Mouse (Mus musculus): Measurements from ENCODE around the gene Ces3a. TPM values are rescaled to one million over a fixed set of nuclear protein-coding genes. Genes with fewer than 3 reads are reported as not detected.

Ces3a gene
- total RNA-seq (2023): not detected

GRCm38 (mm10) chr8:105048371-105048854, at the start of gene Ces3a:
TSS of gene Ces3a (plus strand) at chr8:105048601.

GRCm38 (mm10) chr8:105000586-105000985, 47.8 kb upstream of the Ces3a start, which contains the start of gene Ces2h:
TSS of gene Ces2h (plus strand) at chr8:105000853.

DNA sequence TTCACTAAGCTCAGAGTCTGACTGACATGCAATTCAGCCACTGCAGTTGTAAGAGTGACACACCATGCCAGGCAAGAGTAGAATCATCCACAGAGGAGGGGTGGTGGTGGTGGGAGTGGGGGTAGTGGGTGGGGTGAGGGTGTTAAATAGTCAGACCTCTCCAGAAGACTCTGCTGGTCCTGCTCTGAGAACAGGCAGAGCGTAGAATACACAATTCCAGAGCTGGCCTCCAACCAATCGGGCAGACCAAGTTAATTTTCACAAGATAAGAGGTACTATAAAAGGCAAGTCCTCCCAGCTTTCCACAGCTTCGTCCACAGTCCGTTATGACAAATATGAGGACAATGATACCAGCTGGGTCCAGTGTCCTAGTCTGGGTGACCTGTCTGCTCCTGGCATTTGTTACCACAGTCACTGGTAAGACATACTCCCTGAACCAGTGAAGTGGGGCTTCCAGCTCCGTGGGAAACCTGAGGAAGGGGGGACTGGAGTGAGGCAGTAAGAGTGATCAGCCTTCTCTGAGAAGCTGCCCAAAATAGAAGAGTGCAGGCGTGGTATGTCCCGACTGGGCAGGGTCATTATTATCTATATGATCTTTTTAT, 35.1 kb downstream of the Ces3a start, which contains the start of gene Ces3b:
TSS of gene Ces3b (plus strand) at position 305 of the 602 bp plus-strand sequence.

Other genes starting within 250 kb of the Ces3a start
- gene Ces2b, start 217.0 kb upstream of the Ces3a start, total RNA-seq (2023): not detected
- 0.38 TPM for gene Ces2c, start 201.5 kb upstream of the Ces3a start, total RNA-seq (2023)
- not detected for gene Ces2e, start 122.3 kb upstream of the Ces3a start, total RNA-seq (2023)
- gene Ces2f, start 101.2 kb upstream of the Ces3a start, total RNA-seq (2023): not detected
- 0.65 TPM for gene Ces2g, start 86.9 kb upstream of the Ces3a start, total RNA-seq (2023)
- not detected for gene Ces2h, start 47.7 kb upstream of the Ces3a start, total RNA-seq (2023)
- not detected for gene Ces3b, start 35.2 kb downstream of the Ces3a start, total RNA-seq (2023)
- not detected for gene Ces4a, start 83.2 kb downstream of the Ces3a start, total RNA-seq (2023)
- gene Cbfb, start 122.1 kb downstream of the Ces3a start, total RNA-seq (2023): 99.9 TPM
- 25.0 TPM for gene D230025D16Rik, start 176.5 kb downstream of the Ces3a start, total RNA-seq (2023)
- 2.3 TPM for gene B3gnt9, start 206.6 kb downstream of the Ces3a start, total RNA-seq (2023)
- 25.6 TPM for gene Tradd, start 216.0 kb downstream of the Ces3a start, total RNA-seq (2023)
- 11.0 TPM for gene Fbxl8, start 216.0 kb downstream of the Ces3a start, total RNA-seq (2023)
- gene Hsf4, start 221.2 kb downstream of the Ces3a start, total RNA-seq (2023): 1.0 TPM
- not detected for gene Nol3, start 227.5 kb downstream of the Ces3a start, total RNA-seq (2023)
- 4.5 TPM for gene 4931428F04Rik, start 241.3 kb downstream of the Ces3a start, total RNA-seq (2023)
- gene Exoc3l, start 247.5 kb downstream of the Ces3a start, total RNA-seq (2023): 1.7 TPM
- 85.2 TPM for gene E2f4, start 249.1 kb downstream of the Ces3a start, total RNA-seq (2023)